Mouse (Mus musculus): ENCODE measurements around the gene Kif2c.

Gene Kif2c

DNA sequence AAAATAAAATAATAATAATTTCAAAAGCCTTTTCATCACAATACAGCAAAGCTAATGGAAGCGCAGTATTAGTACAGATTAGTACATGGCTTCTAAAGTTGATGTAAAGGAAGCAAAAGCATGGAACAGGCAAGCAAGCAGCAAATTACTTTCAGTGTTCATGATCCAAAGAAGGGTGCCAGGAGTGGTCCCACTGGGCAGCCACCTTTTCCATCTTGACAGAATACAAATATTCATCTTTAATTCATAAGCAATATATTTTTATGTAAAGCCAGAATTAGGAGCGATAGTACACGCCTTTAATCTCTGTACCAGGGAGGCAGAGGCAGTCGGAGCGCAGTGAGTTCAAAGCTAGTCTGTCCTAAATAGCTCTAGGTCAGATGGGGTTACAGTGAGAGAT, 62.8 kb downstream of the Kif2c start:
- no peak for DNase-seq (ENCODE audit: low spot score in 2 of 2)

DNA sequence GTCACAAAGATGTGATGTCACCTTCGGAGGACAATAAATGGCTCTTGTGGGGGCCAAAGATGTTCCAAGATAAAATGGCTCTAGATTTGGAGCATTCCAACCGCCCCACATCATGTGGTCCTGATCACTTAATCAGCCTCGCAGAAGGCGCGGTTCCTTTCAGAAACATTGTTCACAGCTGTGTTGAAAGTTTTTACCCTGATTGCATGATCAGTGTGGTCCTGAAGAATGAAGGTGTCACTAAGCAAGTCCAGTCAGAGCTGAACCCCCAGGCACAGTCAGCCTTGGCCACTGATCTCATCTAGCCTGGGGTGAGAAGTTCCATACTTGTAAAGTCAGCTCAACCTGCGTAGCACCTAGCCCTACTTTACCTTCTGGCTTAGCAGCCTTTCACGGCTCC, 64.5 kb downstream of the Kif2c start:
- DNase-seq (ENCODE audit: low spot score in 2 of 2), result no peak

DNA sequence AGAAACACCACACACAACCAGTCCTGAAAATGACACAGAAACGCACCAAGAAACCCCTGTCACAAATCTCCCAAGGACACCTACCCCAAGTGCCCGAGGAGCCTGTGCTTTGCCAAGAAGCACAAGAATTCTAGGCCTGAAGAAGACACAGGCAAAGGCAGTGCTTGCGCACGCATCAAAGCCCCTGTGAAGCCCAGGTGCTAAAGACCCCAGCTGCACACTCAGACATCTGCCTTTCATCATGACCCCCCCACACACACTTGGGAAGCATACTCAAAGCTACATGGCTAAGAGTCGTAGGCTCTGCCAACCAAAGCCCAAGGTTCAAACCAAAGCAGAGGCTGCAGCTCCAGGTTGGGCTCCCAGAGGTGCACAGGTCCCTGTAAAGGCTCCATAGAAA, 66.8 kb downstream of the Kif2c start:
- no peak for DNase-seq (ENCODE audit: low spot score in 2 of 2)

DNA sequence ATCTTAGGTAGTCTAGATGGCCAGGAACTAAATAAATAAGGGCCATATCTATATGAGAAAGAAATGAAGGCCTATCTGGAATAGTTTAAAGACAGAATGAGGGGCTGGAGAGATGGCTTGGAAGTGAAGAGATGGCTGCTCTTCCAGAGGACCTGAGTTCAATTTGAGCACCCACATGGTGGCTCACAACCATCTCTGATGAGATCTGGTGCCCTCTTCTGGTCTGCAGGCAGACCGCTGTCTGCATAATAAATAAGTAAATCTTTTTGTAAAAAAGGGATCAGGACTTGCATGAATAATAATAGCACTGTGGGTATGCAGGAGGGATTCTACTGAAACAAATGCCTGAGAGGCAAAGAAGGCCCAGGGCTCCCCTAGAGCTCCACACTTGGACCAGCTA, 69.2 kb downstream of the Kif2c start:
- no peak for DNase-seq (ENCODE audit: low spot score in 2 of 2)

DNA sequence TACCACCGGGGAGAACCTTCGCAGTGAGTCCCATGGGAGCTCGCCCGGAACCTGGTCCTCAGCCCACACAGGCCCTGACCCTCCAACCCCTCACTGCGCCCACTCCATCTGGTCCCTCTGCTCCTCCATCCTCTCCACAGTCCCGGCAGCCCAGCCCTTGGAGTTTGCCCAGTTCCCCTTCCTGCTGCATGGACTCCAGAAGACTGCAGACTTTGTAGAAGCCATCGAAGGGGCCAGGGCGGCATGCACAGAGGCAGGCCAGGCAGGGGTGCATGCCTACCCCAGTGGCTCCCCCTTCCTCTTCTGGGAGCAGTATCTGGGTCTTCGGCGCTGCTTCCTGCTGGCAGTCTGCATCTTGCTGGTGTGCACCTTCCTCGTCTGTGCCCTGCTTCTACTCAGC, 71.5 kb downstream of the Kif2c start:
- no peak for DNase-seq (ENCODE audit: low spot score in 2 of 2)

DNA sequence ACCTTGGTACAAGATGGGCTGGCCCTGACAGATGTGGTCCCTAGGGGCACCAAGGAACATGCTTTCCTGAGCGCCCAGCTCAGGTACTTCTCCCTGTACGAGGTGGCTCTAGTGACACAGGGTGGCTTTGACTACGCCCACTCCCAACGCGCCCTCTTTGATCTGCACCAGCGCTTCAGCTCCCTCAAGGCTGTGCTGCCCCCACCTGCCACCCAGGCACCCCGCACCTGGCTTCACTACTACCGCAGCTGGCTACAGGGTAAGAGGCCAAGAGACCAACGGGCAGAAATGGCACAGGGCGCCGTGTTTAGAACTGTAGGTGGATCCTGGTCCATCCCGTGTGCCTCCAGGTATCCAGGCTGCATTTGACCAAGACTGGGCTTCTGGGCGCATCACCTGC, 72.2 kb downstream of the Kif2c start:
- DNase-seq (ENCODE audit: low spot score in 2 of 2), result no peak
